Mouse (Mus musculus) heart, postnatal 0 days (tissue): ENCODE data around the gene Btg1-ps1. TPM values are rescaled to one million over a fixed set of nuclear protein-coding genes. Genes with fewer than 3 reads are reported as not detected.
"Not testable (repeated sequence)": the region's sequence is repeated elsewhere in the genome, so short reads cannot be mapped to it uniquely, and the experiment has no call there.

ENCODE experiments used
- ATAC-seq: fragments of 200-750 bp; cut with Nextera tagmentation; 2 replicates; pipeline ENCODE4 v1.8.0; 2017; ENCODE audit warnings: low read depth, moderate number of reproducible peaks, moderate library complexity; ENCODE audit not compliant: insufficient read depth
- DNase-seq: peaks from one replicate; pipeline ENCODE4 v3.0.0-alpha.2; 2016; ENCODE audit warnings: low spot score
- H3K27ac ChIP-seq: fragments of 300-500 bp; sonication (generic); 2 replicates; pipeline ENCODE4 v1.5.1; 2014; ENCODE audit warnings: low read depth, mild to moderate bottlenecking
- H3K27me3 ChIP-seq: fragments of 300-500 bp; sonication (generic); 2 replicates; pipeline ENCODE4 v1.6.1; 2014; ENCODE audit warnings: low read length, mixed read lengths; ENCODE audit not compliant: control insufficient read depth, insufficient read depth
- H3K36me3 ChIP-seq: fragments of 300-500 bp; sonication (generic); replicated peaks from 2 replicates; pipeline ENCODE4 v1.6.1; 2014; ENCODE audit warnings: low read length, mixed read lengths; ENCODE audit not compliant: control insufficient read depth, insufficient read depth
- H3K4me1 ChIP-seq: fragments of 300-500 bp; sonication (generic); 2 replicates; pipeline ENCODE4 v1.6.1; 2014; ENCODE audit warnings: antibody characterized with exemption; ENCODE audit not compliant: control insufficient read depth, insufficient read depth
- H3K4me2 ChIP-seq: fragments of 300-500 bp; sonication (generic); 2 replicates; pipeline ENCODE4 v1.6.1; 2014; ENCODE audit warnings: low read depth, mild to moderate bottlenecking, low read length, moderate library complexity
- H3K4me3 ChIP-seq: fragments of 300-500 bp; sonication (generic); 2 replicates; pipeline ENCODE4 v1.5.1; 2014; ENCODE audit warnings: low read depth, low read length
- H3K9ac ChIP-seq: fragments of 300-500 bp; sonication (generic); replicated peaks from 2 replicates; pipeline ENCODE4 v1.6.1; 2014; ENCODE audit warnings: low read depth, low read length, mixed read lengths
- H3K9me3 ChIP-seq: fragments of 300-500 bp; sonication (generic); replicated peaks from 2 replicates; pipeline ENCODE4 v1.6.1; 2016; ENCODE audit warnings: low read length; ENCODE audit not compliant: control insufficient read depth
- CTCF ChIP-seq: IDR thresholded peaks from 2 replicates; pipeline ENCODE4 v1.5.1; 2016; ENCODE audit warnings: antibody characterized with exemption, control low read depth, low read depth
- EP300 ChIP-seq: IDR thresholded peaks from 2 replicates; pipeline ENCODE4 v1.6.1; 2016; ENCODE audit warnings: antibody characterized with exemption, low read depth
- WGBS: fragments of 180-500 bp; shearing (Covaris S2); extraction: QIAGEN DNeasy Blood & Tissue Kit; methylation state at CpG from one replicate; pipeline ENCODE4 v1.1.7; 2014; 5-methylcytosine and 5-hydroxymethylcytosine counted together
- polyA plus RNA-seq: library from polyadenylated mRNA; unstranded; fragments of >200 nt; fragmentation: Nextera tagmentation; extraction: Ambion mirVana; gene quantifications from 2 replicates; pipeline ENCODE4 v1.2.1, GENCODE M21; 2015
- total RNA-seq: library from RNA; depleted of rRNA; stranded (reverse); fragments of >200 nt; gene quantifications from 2 replicates; pipeline ENCODE4 v1.2.3, GENCODE M21; 2014; ENCODE audit warnings: low replicate concordance; rRNA removed

Gene Btg1-ps1
- total RNA-seq, result not detected in 2 replicates
- polyA plus RNA-seq, result not detected in 2 replicates

- not testable (repeated sequence) for H3K9ac ChIP-seq, H3K27ac ChIP-seq, H3K4me1 ChIP-seq, H3K4me3 ChIP-seq, H3K4me2 ChIP-seq, H3K9me3 ChIP-seq, H3K27me3 ChIP-seq, H3K36me3 ChIP-seq
- ATAC-seq, result peak; percentile 70
- DNase-seq, result peak; percentile 37
Observed at GRCm38 (mm10) chrX:38018597-38018996, at the start of gene Btg1-ps1. Btg1-ps1 (minus strand) TSS chrX:38018815.

GRCm38 (mm10) chrX:38066175-38066574, 47.6 kb upstream of the Btg1-ps1 start, which contains the start of gene Rhox10:
Rhox10 (plus strand) TSS chrX:38066475.
- Histone ChIP-seq H3K27me3 (no peaks in the 10 kb centered on the region), H3K4me1 (no peaks in the 10 kb centered on the region), H3K9me3 (no peaks in the 10 kb centered on the region), H3K4me3 (no peak within 1 kb of the TSS), H3K27ac (no peak within 1 kb of the TSS), H3K9ac (no peak within 1 kb of the TSS), H3K4me2 (no peak within 1 kb of the TSS), H3K36me3 (no peaks in the 10 kb centered on the region)
- DNase-seq, result no peak
- 84% methylated on average over 11 of the region's 11 CpGs for WGBS
- TF ChIP-seq EP300 (no peak), CTCF (no peak)
- no peak for ATAC-seq

DNA sequence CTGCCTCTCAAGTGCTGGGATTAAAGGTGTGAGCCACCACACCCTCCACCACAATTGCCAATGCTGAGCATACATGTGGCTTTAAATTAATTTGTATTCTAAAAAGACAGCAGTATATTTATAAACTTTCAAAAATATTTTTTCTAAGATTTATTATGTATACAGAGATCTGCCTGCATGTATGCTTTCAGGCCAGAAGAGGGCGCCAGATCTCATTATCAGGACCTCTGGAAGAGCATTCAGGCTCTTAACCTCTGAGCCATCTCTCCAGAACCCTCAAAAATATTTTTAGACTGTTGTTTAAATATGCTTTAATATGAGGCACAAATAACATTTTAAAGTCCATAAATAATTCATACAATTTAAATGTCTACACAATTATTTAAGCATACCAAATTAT, 42.9 kb upstream of the Btg1-ps1 start:
- peak; percentile 9 for DNase-seq
- no peak overlapping the region for H3K4me2 ChIP-seq

GRCm38 (mm10) chrX:38043014-38043413, 24.4 kb upstream of the Btg1-ps1 start, which contains the start of gene Btg1-ps2:
Btg1-ps2 (minus strand) TSS chrX:38043114.
- not testable (repeated sequence) for H3K4me3 ChIP-seq, H3K27me3 ChIP-seq, H3K4me2 ChIP-seq, H3K4me1 ChIP-seq, H3K9me3 ChIP-seq, H3K36me3 ChIP-seq, DNase-seq, H3K9ac ChIP-seq, H3K27ac ChIP-seq, ATAC-seq

More for the DNA sequence above, 42.9 kb upstream of the Btg1-ps1 start:
- H3K27ac ChIP-seq, result no peak overlapping the region
- no peaks in the 10 kb centered on the region for H3K9me3 ChIP-seq
- no peaks in the 10 kb centered on the region for H3K4me1 ChIP-seq
- no peaks in the 10 kb centered on the region for H3K36me3 ChIP-seq
- H3K27me3 ChIP-seq, result no peaks in the 10 kb centered on the region
- no peak overlapping the region for H3K9ac ChIP-seq
- ATAC-seq, result no peak
- H3K4me3 ChIP-seq, result no peak overlapping the region
- 0% methylated on average over 1 of the region's 1 CpGs for WGBS
- TF ChIP-seq CTCF (peak; percentile 43), EP300 (no peak)

DNA sequence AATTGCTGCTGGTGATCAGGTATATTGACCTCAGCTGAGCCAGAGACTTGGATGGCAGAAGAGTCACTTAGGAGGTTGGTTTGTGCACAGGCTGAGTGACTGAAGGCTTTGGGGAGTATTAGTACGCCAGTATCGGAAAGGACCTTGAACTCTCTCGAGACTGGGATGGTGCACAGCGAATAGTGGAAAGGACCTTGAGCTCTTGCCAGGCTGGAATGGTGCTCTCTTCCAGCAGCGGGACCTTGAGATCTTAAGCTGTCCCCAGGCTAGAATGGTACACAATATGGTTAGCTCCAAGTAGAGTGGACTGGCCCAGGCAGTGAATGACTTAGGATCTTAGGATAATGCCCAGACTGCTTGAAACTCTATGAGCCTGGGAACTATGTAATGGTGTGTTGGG, 21.1 kb upstream of the Btg1-ps1 start:
- Histone ChIP-seq H3K9me3 (no peaks in the 10 kb centered on the region), H3K36me3 (no peaks in the 10 kb centered on the region), H3K27me3 (no peaks in the 10 kb centered on the region), H3K4me3 (no peak overlapping the region), H3K27ac (no peak overlapping the region), H3K4me1 (no peaks in the 10 kb centered on the region), H3K4me2 (no peak overlapping the region), H3K9ac (no peak overlapping the region)
- no peak for DNase-seq
- TF ChIP-seq EP300 (no peak), CTCF (no peak)
- ATAC-seq, result no peak
- 82% methylated on average over 5 of the region's 5 CpGs for WGBS

GRCm38 (mm10) chrX:38033841-38034240, 15.2 kb upstream of the Btg1-ps1 start:
- Histone ChIP-seq H3K4me3 (no peak overlapping the region), H3K4me2 (no peak overlapping the region), H3K27me3 (no peaks in the 10 kb centered on the region), H3K4me1 (no peaks in the 10 kb centered on the region), H3K9ac (no peak overlapping the region), H3K27ac (no peak overlapping the region), H3K9me3 (no peaks in the 10 kb centered on the region), H3K36me3 (no peaks in the 10 kb centered on the region)
- no peak for DNase-seq
- WGBS, result 60% methylated on average over 2 of the region's 2 CpGs
- TF ChIP-seq CTCF (no peak), EP300 (no peak)
- ATAC-seq, result no peak
